Mouse (Mus musculus) bone marrow macrophage, adult 2 months (primary cell): ENCODE data around the gene Asb2. TPM values are rescaled to one million over a fixed set of nuclear protein-coding genes. Genes with fewer than 3 reads are reported as not detected.
A peak's percentile ranks its signal among the peaks of the same experiment; 100 is the strongest.

Source experiments
- H3K27ac ChIP-seq: 2 replicates; pipeline ENCODE4 v1.5.1; 2012; ENCODE audit warnings: low read depth, low read length; ENCODE audit not compliant: insufficient read depth
- H3K4me1 ChIP-seq: 2 replicates; pipeline ENCODE4 v1.6.1; 2012; ENCODE audit warnings: low read length; ENCODE audit not compliant: control insufficient read depth, insufficient read depth
- H3K4me3 ChIP-seq: 2 replicates; pipeline ENCODE4 v1.5.1; 2012; ENCODE audit warnings: mild to moderate bottlenecking, low read length, moderate library complexity; ENCODE audit not compliant: insufficient read depth
- CTCF ChIP-seq: IDR thresholded peaks from 2 replicates; pipeline ENCODE4 v1.5.1; 2012; ENCODE audit warnings: low read depth, mild to moderate bottlenecking, low read length, moderate library complexity
- POLR2A ChIP-seq: IDR thresholded peaks from 2 replicates; pipeline ENCODE4 v1.6.1; 2012; ENCODE audit warnings: mild to moderate bottlenecking, low read depth, low read length, borderline replicate concordance
- polyA plus RNA-seq: library from polyadenylated mRNA; stranded (reverse); fragments of >200 nt; gene quantifications from 2 replicates; pipeline ENCODE4 v1.2.4, GENCODE M21; 2012; ENCODE audit not compliant: missing spikeins, insufficient read depth, insufficient read length

The Asb2 gene
- 2.1 TPM in 2 replicates for polyA plus RNA-seq

DNA sequence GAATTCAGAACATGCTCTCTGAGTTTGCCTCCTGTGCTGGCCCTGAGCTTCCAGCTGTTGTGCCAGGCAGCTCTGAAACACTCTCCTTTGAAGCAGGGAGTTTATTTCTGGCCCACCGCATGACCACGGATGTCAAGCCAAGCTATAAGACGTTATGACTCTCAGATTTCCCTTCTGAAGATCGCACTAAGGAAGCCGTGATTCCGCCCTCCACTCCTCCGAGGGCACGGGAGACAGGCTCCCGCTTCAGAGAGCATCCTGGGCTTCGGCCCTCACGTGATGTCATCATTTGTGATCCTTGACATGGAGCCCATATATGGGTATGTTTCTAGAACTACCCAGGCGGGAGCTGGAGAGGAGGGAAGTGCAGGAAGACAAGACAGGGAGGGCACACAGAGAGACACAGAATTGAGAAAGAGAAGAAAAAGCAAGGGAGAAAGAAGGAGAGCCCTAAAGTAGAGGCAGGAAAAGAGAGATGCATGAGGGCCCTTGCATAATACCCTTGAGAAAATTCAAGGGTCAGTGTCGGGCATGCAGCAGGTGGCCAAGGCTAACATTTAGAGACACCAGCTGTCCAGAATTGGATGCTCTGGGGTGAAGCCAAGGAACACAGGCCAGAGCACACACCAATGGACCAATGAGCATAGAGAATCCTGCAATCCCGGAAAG is at the start of gene Asb2:
Gene Asb2, minus strand, starts transcription at position 256 of the 669 bp plus-strand sequence.
- TF ChIP-seq POLR2A (no peak), CTCF (no peak)
- Histone ChIP-seq H3K4me3 (no peak within 1 kb of the TSS), H3K27ac (no peak within 1 kb of the TSS)

GRCm38 (mm10) chr12:103404131-103404530 is 48.3 kb upstream of the Asb2 start:
- Histone ChIP-seq H3K4me3 (no peak overlapping the region), H3K27ac (no peak overlapping the region), H3K4me1 (no peaks in the 10 kb centered on the region)
- TF ChIP-seq POLR2A: no peak
- TF ChIP-seq CTCF: no peak

More for the DNA sequence above, at the start of gene Asb2:
- no peaks in the 10 kb centered on the region for H3K4me1 ChIP-seq

GRCm38 (mm10) chr12:103396751-103397150 is 41.0 kb upstream of the Asb2 start:
- H3K27ac ChIP-seq: no peak overlapping the region
- no peak for TF ChIP-seq CTCF
- TF ChIP-seq POLR2A: no peak
- H3K4me1 ChIP-seq: no peaks in the 10 kb centered on the region
- no peak overlapping the region for H3K4me3 ChIP-seq

DNA sequence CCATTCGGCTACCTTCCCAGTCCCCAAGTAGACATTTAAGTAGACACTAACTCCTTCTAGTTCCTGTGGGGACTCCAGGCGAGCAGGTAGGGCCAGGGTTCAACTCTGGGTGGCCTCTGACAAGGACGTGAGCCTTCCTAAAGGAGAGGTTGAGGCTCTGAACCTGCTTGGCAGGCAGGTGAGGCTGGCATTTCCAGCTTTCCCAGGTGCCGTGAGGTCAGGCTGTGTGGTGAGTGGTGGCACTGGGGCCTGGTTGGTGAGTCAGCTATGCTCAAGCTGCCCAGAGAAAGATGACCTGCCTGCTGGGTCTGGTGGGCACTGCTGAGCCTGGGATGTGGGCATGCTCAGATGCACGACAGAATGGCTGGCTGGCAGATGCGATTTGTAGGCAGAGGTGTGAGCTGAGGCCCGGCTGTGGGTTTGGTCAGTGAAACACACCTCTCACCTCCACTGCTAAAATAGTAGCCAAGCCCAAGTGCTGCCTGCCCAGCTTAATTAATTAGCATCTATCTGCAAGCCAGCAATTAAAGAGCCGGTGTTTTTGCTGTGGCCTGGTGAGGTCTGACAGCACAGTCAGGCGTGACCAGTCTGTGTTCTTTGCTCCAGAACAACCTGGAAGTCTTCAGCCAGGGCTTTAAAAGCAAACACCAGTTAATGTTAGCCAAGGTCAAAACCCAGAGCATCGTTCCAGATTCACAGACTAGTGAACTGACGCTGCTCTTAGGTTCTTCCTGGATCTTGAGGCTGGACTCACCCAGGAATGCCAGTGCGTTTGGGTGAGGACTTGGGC is 39.9 kb upstream of the Asb2 start:
- no peak overlapping the region for H3K4me3 ChIP-seq
- H3K27ac ChIP-seq: no peak overlapping the region
- no peaks in the 10 kb centered on the region for H3K4me1 ChIP-seq
- no peak for TF ChIP-seq POLR2A
- TF ChIP-seq CTCF: no peak

GRCm38 (mm10) chr12:103393528-103393927 is 37.7 kb upstream of the Asb2 start:
- Histone ChIP-seq H3K4me3 (no peak overlapping the region), H3K4me1 (no peaks in the 10 kb centered on the region), H3K27ac (no peak overlapping the region)
- TF ChIP-seq POLR2A: no peak
- no peak for TF ChIP-seq CTCF

GRCm38 (mm10) chr12:103391098-103391497 is 35.3 kb upstream of the Asb2 start:
- H3K27ac ChIP-seq: no peak overlapping the region
- TF ChIP-seq POLR2A (no peak), CTCF (no peak)
- H3K4me3 ChIP-seq: no peak overlapping the region
- H3K4me1 ChIP-seq: no peaks in the 10 kb centered on the region

GRCm38 (mm10) chr12:103389982-103390381 is 34.2 kb upstream of the Asb2 start:
- no peak overlapping the region for H3K4me3 ChIP-seq
- no peak for TF ChIP-seq POLR2A
- no peak for TF ChIP-seq CTCF
- H3K4me1 ChIP-seq: no peaks in the 10 kb centered on the region
- no peak overlapping the region for H3K27ac ChIP-seq

GRCm38 (mm10) chr12:103389348-103389727 is 33.5 kb upstream of the Asb2 start:
- Histone ChIP-seq H3K4me1 (no peaks in the 10 kb centered on the region), H3K27ac (no peak overlapping the region), H3K4me3 (peak overlapping the region; percentile 71)
- no peak for TF ChIP-seq POLR2A
- TF ChIP-seq CTCF: no peak

GRCm38 (mm10) chr12:103388505-103389347 is 32.9 kb upstream of the Asb2 start, which contains the start of gene Otub2:
Gene Otub2 (plus strand): TSS chr12:103388682.
- TF ChIP-seq POLR2A: no peak
- TF ChIP-seq CTCF: no peak
- Histone ChIP-seq H3K4me3 (peak within 1 kb of the TSS; percentile 71), H3K27ac (no peak within 1 kb of the TSS), H3K4me1 (no peaks in the 10 kb centered on the region)

GRCm38 (mm10) chr12:103380226-103380625 is 24.4 kb upstream of the Asb2 start:
- Histone ChIP-seq H3K4me3 (no peak overlapping the region), H3K4me1 (no peaks in the 10 kb centered on the region), H3K27ac (no peak overlapping the region)
- TF ChIP-seq CTCF (no peak), POLR2A (no peak)
